Mouse (Mus musculus) heart, embryonic 15.5 days (tissue): Measurements from ENCODE around the gene Rab10. TPM values are rescaled to one million over a fixed set of nuclear protein-coding genes. Genes with fewer than 3 reads are reported as not detected.

Experiments used
- ATAC-seq: fragments of 200-750 bp; cut with Nextera tagmentation; replicated peaks from 2 replicates; pipeline ENCODE4 v1.8.0; 2017; ENCODE audit warnings: low read depth, moderate TSS enrichment; ENCODE audit not compliant: insufficient number of reproducible peaks, insufficient read depth, low FRiP score
- H3K27ac ChIP-seq: fragments of 300-500 bp; sonication (generic); 2 replicates; pipeline ENCODE4 v1.5.1; 2015; ENCODE audit warnings: mild to moderate bottlenecking, inconsistent platforms
- H3K27me3 ChIP-seq: fragments of 300-500 bp; sonication (generic); 2 replicates; pipeline ENCODE4 v1.6.1; 2015; ENCODE audit warnings: inconsistent platforms
- H3K36me3 ChIP-seq: fragments of 300-500 bp; sonication (generic); 2 replicates; pipeline ENCODE4 v1.6.1; 2015; ENCODE audit warnings: mild to moderate bottlenecking, inconsistent platforms
- H3K4me1 ChIP-seq: fragments of 300-500 bp; sonication (generic); replicated peaks from 2 replicates; pipeline ENCODE4 v1.6.1; 2015; ENCODE audit warnings: inconsistent platforms
- H3K4me2 ChIP-seq: fragments of 300-500 bp; sonication (generic); 2 replicates; pipeline ENCODE4 v1.6.1; 2015; ENCODE audit warnings: inconsistent platforms, mild to moderate bottlenecking, moderate library complexity
- H3K4me3 ChIP-seq: fragments of 300-500 bp; sonication (generic); 2 replicates; pipeline ENCODE4 v1.5.1; 2015; ENCODE audit warnings: mild to moderate bottlenecking, inconsistent platforms
- H3K9ac ChIP-seq: fragments of 300-500 bp; sonication (generic); 2 replicates; pipeline ENCODE4 v1.6.1; 2015; ENCODE audit warnings: mild to moderate bottlenecking, inconsistent platforms
- H3K9me3 ChIP-seq: fragments of 300-500 bp; sonication (generic); replicated peaks from 2 replicates; pipeline ENCODE4 v1.6.1; 2016; ENCODE audit warnings: inconsistent platforms
- WGBS: fragments of 180-500 bp; shearing (Covaris S2); methylation state at CpG from one replicate; pipeline ENCODE4 v1.1.7; 2015; ENCODE audit warnings: mixed read lengths; 5-methylcytosine and 5-hydroxymethylcytosine counted together
- polyA plus RNA-seq: library from polyadenylated mRNA; unstranded; fragments of >200 nt; fragmentation: Nextera tagmentation; extraction: Ambion mirVana; gene quantifications from 2 replicates; pipeline ENCODE4 v1.2.1, GENCODE M21; 2015

Rab10 gene
- polyA plus RNA-seq, 1 experiment from 2014 or later: 65.7 TPM

GRCm38 (mm10) chr12:3265188-3265587 is 44.6 kb downstream of the Rab10 start:
- 67% methylated on average over 2 of the region's 2 CpGs for WGBS
- no peaks in the 10 kb centered on the region for H3K9me3 ChIP-seq
- H3K9ac ChIP-seq: no peak overlapping the region
- no peak overlapping the region for H3K27ac ChIP-seq
- no peaks in the 10 kb centered on the region for H3K36me3 ChIP-seq
- no peaks in the 10 kb centered on the region for H3K27me3 ChIP-seq
- H3K4me1 ChIP-seq: no peaks in the 10 kb centered on the region
- H3K4me2 ChIP-seq: no peak overlapping the region
- ATAC-seq: no peak
- no peak overlapping the region for H3K4me3 ChIP-seq

GRCm38 (mm10) chr12:3264449-3264848 is 45.3 kb downstream of the Rab10 start:
- ATAC-seq: no peak
- Histone ChIP-seq H3K4me2 (no peak overlapping the region), H3K9me3 (no peaks in the 10 kb centered on the region), H3K4me1 (no peaks in the 10 kb centered on the region), H3K36me3 (no peaks in the 10 kb centered on the region), H3K4me3 (no peak overlapping the region), H3K27ac (no peak overlapping the region), H3K27me3 (no peaks in the 10 kb centered on the region), H3K9ac (no peak overlapping the region)
- 58% methylated on average over 2 of the region's 2 CpGs for WGBS

- ATAC-seq: no peak
- Histone ChIP-seq H3K9ac (no peak overlapping the region), H3K4me3 (no peak overlapping the region), H3K36me3 (0 out of 2 replicates have a peak, but pooled peaks cover 4% of the 10 kb centered on the region), H3K27ac (no peak overlapping the region), H3K27me3 (no peaks in the 10 kb centered on the region), H3K4me1 (no peaks in the 10 kb centered on the region), H3K4me2 (no peak overlapping the region), H3K9me3 (no peaks in the 10 kb centered on the region)
- WGBS: 93% methylated on average over 25 of the region's 25 CpGs
Measured at GRCm38 (mm10) chr12:3261596-3261995, 48.2 kb downstream of the Rab10 start.

GRCm38 (mm10) chr12:3255966-3256365 is 53.8 kb downstream of the Rab10 start:
- ATAC-seq: no peak
- H3K9ac ChIP-seq: no peak overlapping the region
- no peak overlapping the region for H3K4me3 ChIP-seq
- peaks cover 29% of the 10 kb centered on the region for H3K36me3 ChIP-seq
- no peak overlapping the region for H3K4me2 ChIP-seq
- H3K27ac ChIP-seq: no peak overlapping the region
- H3K9me3 ChIP-seq: no peaks in the 10 kb centered on the region; the same call in 1 of the 2 replicates
- no peaks in the 10 kb centered on the region for H3K4me1 ChIP-seq
- no peaks in the 10 kb centered on the region for H3K27me3 ChIP-seq

GRCm38 (mm10) chr12:3255435-3255834 is 54.3 kb downstream of the Rab10 start:
- Histone ChIP-seq H3K27ac (no peak overlapping the region), H3K4me2 (no peak overlapping the region), H3K9ac (no peak overlapping the region), H3K9me3 (no peaks in the 10 kb centered on the region; the same call in 1 of the 2 replicates), H3K4me3 (no peak overlapping the region), H3K36me3 (peaks cover 34% of the 10 kb centered on the region), H3K4me1 (no peaks in the 10 kb centered on the region), H3K27me3 (no peaks in the 10 kb centered on the region)
- 91% methylated on average over 2 of the region's 2 CpGs for WGBS
- ATAC-seq: no peak

GRCm38 (mm10) chr12:3253591-3253990 is 56.2 kb downstream of the Rab10 start:
- H3K9me3 ChIP-seq: no peaks in the 10 kb centered on the region; the same call in 1 of the 2 replicates
- H3K9ac ChIP-seq: no peak overlapping the region
- no peak overlapping the region for H3K27ac ChIP-seq
- H3K27me3 ChIP-seq: no peaks in the 10 kb centered on the region
- peaks cover 47% of the 10 kb centered on the region for H3K36me3 ChIP-seq
- no peaks in the 10 kb centered on the region for H3K4me1 ChIP-seq
- ATAC-seq: no peak
- no peak overlapping the region for H3K4me2 ChIP-seq
- H3K4me3 ChIP-seq: no peak overlapping the region

GRCm38 (mm10) chr12:3246091-3246490 is 63.7 kb downstream of the Rab10 start:
- no peaks in the 10 kb centered on the region for H3K4me1 ChIP-seq
- H3K9ac ChIP-seq: no peak overlapping the region
- peaks cover 36% of the 10 kb centered on the region for H3K36me3 ChIP-seq
- H3K9me3 ChIP-seq: no peaks in the 10 kb centered on the region
- no peak overlapping the region for H3K27ac ChIP-seq
- H3K4me3 ChIP-seq: no peak overlapping the region
- WGBS: 92% methylated on average over 6 of the region's 6 CpGs
- ATAC-seq: no peak
- H3K4me2 ChIP-seq: no peak overlapping the region
- no peaks in the 10 kb centered on the region for H3K27me3 ChIP-seq

- WGBS: 90% methylated on average over 1 of the region's 1 CpGs
- no peak overlapping the region for H3K4me2 ChIP-seq
- peaks cover 9% of the 10 kb centered on the region; the same call in 1 of the 2 replicates for H3K4me1 ChIP-seq
- ATAC-seq: no peak
- H3K4me3 ChIP-seq: no peak overlapping the region
- H3K27ac ChIP-seq: no peak overlapping the region
- peaks cover 41% of the 10 kb centered on the region for H3K36me3 ChIP-seq
- no peaks in the 10 kb centered on the region for H3K27me3 ChIP-seq
- H3K9me3 ChIP-seq: no peaks in the 10 kb centered on the region
- no peak overlapping the region for H3K9ac ChIP-seq
Measured at GRCm38 (mm10) chr12:3239544-3239943, 70.2 kb downstream of the Rab10 start.

GRCm38 (mm10) chr12:3238361-3239051 is 71.3 kb downstream of the Rab10 start:
- H3K27ac ChIP-seq: no peak overlapping the region
- H3K4me2 ChIP-seq: no peak overlapping the region
- peaks cover 41% of the 10 kb centered on the region for H3K36me3 ChIP-seq
- H3K4me3 ChIP-seq: no peak overlapping the region
- no peak for ATAC-seq
- WGBS: 95% methylated on average over 16 of the region's 16 CpGs
- no peaks in the 10 kb centered on the region for H3K9me3 ChIP-seq
- no peaks in the 10 kb centered on the region for H3K27me3 ChIP-seq
- peaks cover 9% of the 10 kb centered on the region; the same call in 1 of the 2 replicates for H3K4me1 ChIP-seq
- H3K9ac ChIP-seq: no peak overlapping the region

GRCm38 (mm10) chr12:3237799-3238198 is 72.0 kb downstream of the Rab10 start:
- Histone ChIP-seq H3K9me3 (no peaks in the 10 kb centered on the region), H3K27ac (no peak overlapping the region), H3K36me3 (peaks cover 41% of the 10 kb centered on the region), H3K4me3 (no peak overlapping the region), H3K9ac (no peak overlapping the region), H3K4me2 (no peak overlapping the region), H3K27me3 (no peaks in the 10 kb centered on the region), H3K4me1 (peaks cover 9% of the 10 kb centered on the region; the same call in 1 of the 2 replicates)
- ATAC-seq: no peak
- WGBS: 92% methylated on average over 5 of the region's 5 CpGs

- Histone ChIP-seq H3K27ac (no peak overlapping the region), H3K36me3 (peaks cover 41% of the 10 kb centered on the region), H3K4me3 (peak overlapping the region; percentile 69; the same call in 1 of the 2 replicates), H3K9ac (no peak overlapping the region), H3K4me1 (peaks cover 9% of the 10 kb centered on the region; the same call in 1 of the 2 replicates), H3K4me2 (no peak overlapping the region), H3K9me3 (no peaks in the 10 kb centered on the region), H3K27me3 (no peaks in the 10 kb centered on the region)
- no peak for ATAC-seq
- 94% methylated on average over 12 of the region's 12 CpGs for WGBS
Measured at GRCm38 (mm10) chr12:3236831-3237681, 72.7 kb downstream of the Rab10 start.
